Mouse (Mus musculus): ENCODE results near the gene Ms4a2.

Gene Ms4a2

GRCm38 (mm10) chr19:11574965-11575364 lies 48.6 kb downstream of the Ms4a2 start:
- DNase-seq = no peak

Measured in thymus, postnatal 14 days (tissue).